Mouse (Mus musculus) B cell, adult 2 months (primary cell): ENCODE data around the gene Lpar1.

Experiments used
- DNase-seq, 2 experiments: peaks; one replicate each; pipeline ENCODE4 v3.0.0; 2022

Lpar1 gene

GRCm38 (mm10) chr4:58553631-58554358, at the start of gene Lpar1:
Lpar1 (minus strand) TSS chr4:58553898.
- DNase-seq, result no peak

GRCm38 (mm10) chr4:58585942-58586341, 32.2 kb upstream of the Lpar1 start:
- peak; percentile 17 to 22 for DNase-seq

- no peak for DNase-seq
Observed at GRCm38 (mm10) chr4:58581191-58581590, 27.5 kb upstream of the Lpar1 start.

GRCm38 (mm10) chr4:58580516-58580915, 26.8 kb upstream of the Lpar1 start:
- no peak for DNase-seq

- DNase-seq, result no peak
Observed at GRCm38 (mm10) chr4:58580098-58580497, 26.4 kb upstream of the Lpar1 start.

- DNase-seq, result no peak
Observed at GRCm38 (mm10) chr4:58578488-58578887, 24.8 kb upstream of the Lpar1 start.

- no peak for DNase-seq
Observed at GRCm38 (mm10) chr4:58577382-58578048, 23.8 kb upstream of the Lpar1 start.

GRCm38 (mm10) chr4:58575831-58576230, 22.1 kb upstream of the Lpar1 start:
- DNase-seq, result no peak

- no peak for DNase-seq
Observed at GRCm38 (mm10) chr4:58574024-58574423, 20.3 kb upstream of the Lpar1 start.

GRCm38 (mm10) chr4:58572446-58572845, 18.7 kb upstream of the Lpar1 start:
- no peak for DNase-seq

GRCm38 (mm10) chr4:58571661-58572060, 18.0 kb upstream of the Lpar1 start:
- DNase-seq, result no peak

GRCm38 (mm10) chr4:58571232-58571631, 17.5 kb upstream of the Lpar1 start:
- no peak for DNase-seq

- no peak for DNase-seq
Observed at GRCm38 (mm10) chr4:58568486-58568885, 14.8 kb upstream of the Lpar1 start.

- no peak for DNase-seq
Observed at GRCm38 (mm10) chr4:58562776-58563175, 9.1 kb upstream of the Lpar1 start.

GRCm38 (mm10) chr4:58557001-58557400, 3.3 kb upstream of the Lpar1 start:
- no peak for DNase-seq

GRCm38 (mm10) chr4:58554359-58554838, 701 bp upstream of the Lpar1 start:
- no peak for DNase-seq

- DNase-seq, result peak; percentile 47 to 57
Observed at GRCm38 (mm10) chr4:58552731-58553630, 717 bp downstream of the Lpar1 start.

GRCm38 (mm10) chr4:58552229-58552628, 1.5 kb downstream of the Lpar1 start:
- DNase-seq, result no peak

GRCm38 (mm10) chr4:58551820-58552219, 1.9 kb downstream of the Lpar1 start:
- DNase-seq, result peak; percentile 70

- DNase-seq, result no peak
Observed at GRCm38 (mm10) chr4:58547725-58548124, 6.0 kb downstream of the Lpar1 start.

GRCm38 (mm10) chr4:58547273-58547565, 6.5 kb downstream of the Lpar1 start:
- DNase-seq, result no peak

- DNase-seq, result no peak
Observed at GRCm38 (mm10) chr4:58546441-58547272, 7.0 kb downstream of the Lpar1 start.
